Mouse (Mus musculus) thymus, adult 2 months (tissue): ENCODE results near the gene Nrap.

Experiments used
- CTCF ChIP-seq: fragments of 200-500 bp; IDR thresholded peaks from 2 replicates; pipeline ENCODE4 v1.5.1; 2012; ENCODE audit warnings: mild to moderate bottlenecking, control low read depth, low read length, moderate library complexity, borderline replicate concordance; ENCODE audit not compliant: control insufficient read depth, poor library complexity, insufficient read depth; ENCODE audit errors: extremely low read depth
- POLR2A ChIP-seq: fragments of 200-500 bp; IDR thresholded peaks from 2 replicates; pipeline ENCODE4 v1.6.1; 2012; ENCODE audit warnings: mild to moderate bottlenecking, low read length, control low read depth, moderate library complexity; ENCODE audit not compliant: control insufficient read depth, poor library complexity, insufficient read depth; ENCODE audit errors: extremely low read depth

GRCm38 (mm10) chr19:56277951-56278350 is 111.9 kb downstream of the Nrap start:
- TF ChIP-seq CTCF = no peak
- TF ChIP-seq POLR2A = no peak
